Mouse (Mus musculus): ENCODE results near the gene Supt6.

The Supt6 gene

DNA sequence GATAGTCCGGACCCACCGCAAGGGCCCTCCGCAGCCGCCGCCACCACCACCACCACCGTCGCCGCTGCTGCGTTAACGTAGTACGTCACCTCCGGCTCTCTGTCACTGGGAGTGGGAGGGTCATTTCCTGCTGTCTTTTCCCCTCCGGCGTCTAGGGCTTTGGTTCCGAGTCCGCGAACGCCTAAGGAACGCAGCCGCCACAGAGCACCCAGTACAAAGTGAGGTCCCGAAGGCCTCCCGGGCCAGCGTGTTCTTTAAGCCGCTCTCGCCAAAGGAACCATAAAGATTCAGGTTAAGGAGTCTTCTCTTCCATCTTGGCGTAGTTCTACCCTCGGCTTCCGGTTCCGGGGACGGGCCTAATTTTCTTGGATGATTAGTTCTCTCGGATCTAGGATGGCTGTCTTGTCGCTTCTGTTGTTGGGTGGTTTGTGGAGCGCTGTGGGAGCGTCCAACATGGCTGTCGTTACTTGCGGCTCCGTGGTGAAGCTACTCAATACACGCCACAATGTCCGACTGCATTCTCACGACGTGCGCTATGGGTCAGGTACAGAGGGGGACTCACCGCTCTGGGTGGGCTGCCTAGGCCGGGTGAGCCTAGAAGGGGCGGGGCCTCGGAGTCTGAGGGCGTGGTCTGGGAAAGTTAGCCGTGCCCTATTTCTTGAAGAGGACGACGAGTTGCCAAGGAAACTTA lies at the start of gene Supt6, which contains the start of gene Sdf2:
Gene Supt6, minus strand, starts transcription at position 361 of the 691 bp plus-strand sequence.
Gene Sdf2, plus strand, starts transcription at position 120 of the 691 bp plus-strand sequence.
- peak; percentile 92 to 95 for DNase-seq

DNA sequence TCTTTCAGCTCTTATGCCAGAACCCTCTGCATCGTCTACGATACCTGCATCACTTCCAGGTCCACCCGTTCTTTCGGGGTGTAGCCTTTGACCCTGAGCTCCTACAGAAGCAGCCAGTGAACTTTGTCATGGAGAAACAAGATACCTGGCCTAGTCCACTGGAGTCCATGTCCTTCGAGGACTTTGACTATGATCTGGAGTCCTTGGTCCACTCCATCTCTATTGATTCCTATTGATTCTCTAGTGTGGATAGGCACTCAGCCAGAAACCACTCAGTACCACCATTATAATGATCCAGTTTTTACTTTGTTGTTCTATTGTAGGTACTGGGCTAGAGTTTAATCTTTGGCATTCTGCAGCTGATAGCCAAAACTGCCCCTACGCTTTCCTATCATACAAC lies 48.8 kb upstream of the Supt6 start:
- DNase-seq: no peak

DNA sequence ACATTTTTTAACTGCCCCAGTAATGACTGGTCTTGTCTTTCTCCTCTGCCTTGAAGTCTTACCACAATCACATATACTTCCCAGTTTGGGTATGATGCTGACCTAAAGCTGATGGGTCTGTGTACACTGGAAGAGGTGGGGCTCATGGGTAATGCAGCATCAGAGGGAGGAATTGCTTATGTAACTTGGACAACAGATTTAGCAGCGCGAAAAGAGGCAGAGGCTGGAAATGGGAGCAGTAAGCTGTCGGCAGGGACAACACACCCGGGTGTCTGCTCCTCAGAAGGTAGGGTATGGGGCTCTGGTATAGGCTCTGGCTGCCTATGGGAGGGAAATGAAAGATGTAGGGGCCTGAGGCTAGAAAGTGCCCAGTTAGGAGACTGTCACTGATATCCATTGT lies 44.9 kb upstream of the Supt6 start, which contains the start of gene BC030499:
Gene BC030499, plus strand, starts transcription at position 188 of the 400 bp plus-strand sequence.
- DNase-seq: no peak

DNA sequence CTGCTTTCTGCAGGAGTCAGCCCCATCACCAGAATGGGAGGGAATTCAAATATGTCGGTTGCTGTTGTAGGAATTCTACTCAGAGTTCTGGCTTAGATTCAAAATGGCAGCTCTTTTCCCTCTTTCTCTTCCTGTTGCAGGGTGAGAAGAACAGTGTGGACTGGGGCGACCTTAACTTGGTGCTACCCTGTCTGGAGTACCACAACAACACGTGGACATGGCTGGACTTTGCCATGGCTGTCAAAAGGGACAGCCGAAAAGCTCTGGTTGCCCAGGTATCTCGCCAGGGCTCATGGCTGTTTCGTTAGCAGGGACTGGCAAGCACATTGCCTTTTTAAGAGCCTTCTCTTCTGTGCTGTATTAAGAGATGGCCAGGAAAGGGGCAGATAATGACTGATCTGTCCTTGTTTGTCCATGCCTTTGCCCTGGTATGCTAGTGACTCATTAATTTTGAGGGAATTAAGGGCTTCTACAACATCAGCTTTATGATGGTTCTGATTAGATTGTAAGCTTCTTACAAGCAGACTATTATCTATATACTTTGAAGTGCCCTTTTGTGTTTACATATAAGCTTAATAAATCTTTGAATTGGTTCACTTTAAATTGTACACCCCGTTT lies 43.5 kb upstream of the Supt6 start:
- no peak for DNase-seq

DNA sequence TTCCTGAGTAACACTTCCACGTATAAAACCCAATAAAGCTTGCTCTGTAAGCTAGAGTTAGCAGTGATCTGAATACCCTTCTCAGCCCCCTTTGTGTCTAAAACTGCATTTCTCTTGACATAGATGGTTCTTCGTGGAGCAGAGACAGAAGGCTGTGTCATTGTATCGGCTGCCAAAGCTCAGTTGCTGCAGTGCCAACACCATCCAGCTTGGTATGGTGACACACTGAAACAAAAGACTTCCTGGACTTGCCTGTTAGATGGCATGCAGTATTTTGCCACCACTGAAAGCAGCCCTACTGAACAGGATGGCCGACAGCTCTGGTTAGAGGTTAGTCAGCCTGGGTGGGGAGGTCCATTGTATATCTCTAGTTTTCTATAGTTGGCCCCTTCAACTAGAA lies 33.8 kb upstream of the Supt6 start:
- no peak for DNase-seq

DNA sequence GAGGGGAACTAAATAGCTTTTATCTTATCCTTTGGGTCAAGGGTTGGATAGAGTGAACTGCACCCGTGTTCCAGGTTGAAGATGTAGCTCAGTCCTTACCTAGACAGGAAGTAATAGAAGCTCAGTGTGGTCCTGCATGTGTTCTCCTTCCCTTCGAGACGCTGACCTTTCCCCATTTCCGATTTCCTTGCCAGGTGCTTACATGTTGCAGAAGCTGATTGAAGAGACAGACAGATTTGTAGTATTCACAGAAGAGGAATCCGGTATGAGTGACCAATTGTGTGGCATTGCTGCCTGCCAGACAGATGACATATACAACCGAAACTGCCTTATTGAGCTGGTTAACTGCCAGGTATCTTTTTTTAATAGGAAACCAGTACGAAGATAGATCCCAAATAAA lies 33.1 kb upstream of the Supt6 start:
- no peak for DNase-seq

DNA sequence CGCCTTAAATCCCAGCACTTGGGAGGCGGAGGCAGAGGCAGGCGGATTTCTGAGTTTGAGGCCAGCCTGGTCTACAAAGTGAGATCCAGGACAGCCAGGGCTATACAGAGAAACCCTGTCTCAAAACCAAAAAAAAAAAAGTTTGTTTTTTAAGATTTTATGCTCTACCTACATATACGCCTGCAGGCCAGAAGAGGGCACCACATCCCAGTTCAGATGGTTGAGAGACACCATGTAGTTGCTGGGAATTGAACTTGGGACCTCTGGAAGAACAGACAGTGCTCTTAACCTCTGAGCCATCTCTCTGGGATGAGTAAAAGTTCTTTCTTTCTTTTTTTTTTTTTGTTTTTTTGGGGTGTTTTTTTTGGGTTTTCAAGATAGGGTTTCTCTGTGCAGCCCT lies 30.4 kb upstream of the Supt6 start:
- peak in 1 of 2 experiments; percentile 51 for DNase-seq

DNA sequence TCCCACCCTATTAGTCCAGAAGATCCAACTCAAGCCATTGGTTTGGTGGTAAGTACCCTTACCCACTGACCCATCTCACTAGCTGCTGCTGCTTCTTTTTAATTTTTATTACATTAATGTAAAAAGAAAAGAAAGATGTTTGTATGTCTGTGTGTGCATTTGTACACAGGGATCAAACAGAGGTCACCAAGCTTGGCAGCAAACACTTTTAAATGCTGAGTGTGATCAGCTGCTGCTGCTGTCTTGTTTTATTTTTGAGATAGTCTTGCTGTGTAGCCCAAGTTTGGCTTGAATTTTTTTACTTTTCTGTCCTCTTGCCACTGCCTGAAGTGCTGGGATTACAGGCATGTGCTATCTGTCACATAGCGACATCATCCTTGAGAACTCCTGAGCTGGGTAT lies 29.8 kb upstream of the Supt6 start:
- no peak for DNase-seq

DNA sequence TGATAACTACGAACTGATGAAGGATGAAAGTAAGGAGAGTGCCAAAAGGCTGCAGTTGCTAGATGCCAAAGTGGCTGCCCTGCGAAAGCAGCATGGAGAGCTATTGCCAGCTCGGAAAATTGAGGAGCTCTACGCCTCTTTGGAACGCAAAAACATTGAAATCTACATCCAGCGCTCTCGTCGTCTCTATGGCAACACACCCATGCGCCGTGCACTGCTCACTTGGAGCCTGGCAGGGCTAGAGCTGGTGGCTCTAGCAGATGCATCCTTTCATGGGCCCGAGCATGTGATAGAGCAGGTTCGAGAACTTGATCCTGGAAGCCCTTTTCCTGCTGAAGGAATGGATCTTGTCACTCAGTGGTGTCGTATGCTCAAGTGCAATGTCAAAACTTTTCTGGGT lies 26.2 kb upstream of the Supt6 start:
- no peak for DNase-seq

DNA sequence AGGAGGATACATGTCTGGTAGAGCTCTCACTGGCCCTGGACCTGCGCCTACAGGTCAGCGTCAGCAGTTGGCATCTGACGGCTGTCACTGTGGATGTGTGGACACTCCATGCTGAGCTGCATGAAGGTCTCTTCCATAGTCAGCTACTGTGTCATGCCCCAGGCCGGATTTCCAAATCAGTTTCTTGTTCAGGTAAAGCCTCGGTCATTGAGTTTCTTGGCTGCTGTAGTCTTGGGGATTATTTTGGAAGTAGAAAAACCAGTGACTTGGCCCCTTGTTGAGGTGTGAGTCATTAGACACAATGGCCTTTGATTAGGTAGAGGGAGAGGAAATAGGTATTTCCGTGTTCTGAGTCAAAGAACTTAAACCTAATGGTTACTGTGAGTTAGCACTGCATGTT lies 19.8 kb upstream of the Supt6 start:
- no peak for DNase-seq

DNA sequence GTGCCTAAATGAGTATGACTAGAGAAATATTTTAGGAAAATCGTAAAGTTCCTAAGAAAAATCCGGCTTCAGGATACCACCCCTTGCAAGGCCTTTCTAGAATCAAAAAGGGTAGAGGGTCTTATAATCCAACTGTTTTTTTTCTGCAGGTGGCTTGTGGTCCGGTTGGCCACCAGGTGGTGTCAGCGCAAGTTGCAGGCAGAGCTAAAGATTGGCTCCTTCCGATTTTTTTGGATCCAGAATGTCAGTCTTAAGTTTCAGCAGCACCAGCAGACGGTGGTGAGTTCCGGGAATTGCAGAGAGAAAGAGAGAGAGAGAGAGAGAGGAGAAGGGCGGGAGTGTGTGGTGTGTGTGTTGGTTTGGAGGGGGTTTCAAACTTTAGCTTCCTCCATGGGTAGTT lies 16.8 kb upstream of the Supt6 start:
- DNase-seq: peak; percentile 62 to 82

DNA sequence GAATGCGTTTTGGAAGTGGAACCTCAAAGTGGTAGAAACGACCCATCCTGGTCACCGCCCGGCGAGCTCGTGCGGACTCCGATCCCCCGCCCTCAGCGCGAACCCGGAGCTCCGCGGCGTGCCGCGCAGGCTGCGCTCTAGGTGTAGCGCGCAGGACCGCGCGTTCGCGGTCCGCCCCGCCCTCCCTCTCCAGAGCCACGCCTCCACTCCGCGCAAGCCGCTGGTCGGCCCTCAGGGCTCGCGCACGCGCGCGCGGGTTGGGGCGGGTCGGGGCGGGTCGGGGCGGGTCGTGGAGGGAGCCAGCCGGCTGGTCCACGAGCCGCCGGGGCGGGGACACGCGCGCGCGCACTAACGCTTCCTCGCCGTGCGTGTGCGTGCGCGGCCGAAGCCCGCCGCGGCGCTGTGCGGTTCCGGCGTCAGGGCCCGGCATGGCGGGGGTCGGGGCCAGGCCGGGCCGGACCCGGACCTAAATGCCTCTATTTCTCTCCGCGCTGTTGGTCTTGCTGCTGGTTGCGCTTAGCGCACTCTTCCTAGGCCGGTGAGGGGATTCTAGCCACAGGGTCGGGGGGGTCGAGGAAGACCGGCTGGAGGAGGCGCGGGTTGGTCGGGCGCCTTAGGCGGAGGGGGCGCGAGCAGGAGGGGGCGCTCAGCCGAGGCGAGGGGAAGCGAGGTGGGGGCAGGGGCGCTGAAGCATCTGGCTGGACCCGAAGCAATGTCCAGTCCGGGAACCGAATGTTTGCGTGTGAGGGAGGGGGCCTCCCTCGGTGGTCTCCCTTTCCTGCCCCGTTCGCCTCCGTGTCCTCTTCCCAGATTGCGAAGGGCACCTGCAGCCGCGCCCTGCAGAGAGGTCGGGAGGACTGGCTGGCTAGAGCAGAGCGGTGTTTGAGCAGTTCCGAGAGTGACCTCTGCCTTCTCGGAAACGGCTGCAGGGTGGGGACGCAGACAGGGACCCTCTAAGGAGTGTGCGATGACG lies 15.9 kb upstream of the Supt6 start, which contains the start of gene 2610507B11Rik:
Gene 2610507B11Rik, plus strand, starts transcription at position 373 of the 973 bp plus-strand sequence.
- DNase-seq: peak; percentile 92 to 97

DNA sequence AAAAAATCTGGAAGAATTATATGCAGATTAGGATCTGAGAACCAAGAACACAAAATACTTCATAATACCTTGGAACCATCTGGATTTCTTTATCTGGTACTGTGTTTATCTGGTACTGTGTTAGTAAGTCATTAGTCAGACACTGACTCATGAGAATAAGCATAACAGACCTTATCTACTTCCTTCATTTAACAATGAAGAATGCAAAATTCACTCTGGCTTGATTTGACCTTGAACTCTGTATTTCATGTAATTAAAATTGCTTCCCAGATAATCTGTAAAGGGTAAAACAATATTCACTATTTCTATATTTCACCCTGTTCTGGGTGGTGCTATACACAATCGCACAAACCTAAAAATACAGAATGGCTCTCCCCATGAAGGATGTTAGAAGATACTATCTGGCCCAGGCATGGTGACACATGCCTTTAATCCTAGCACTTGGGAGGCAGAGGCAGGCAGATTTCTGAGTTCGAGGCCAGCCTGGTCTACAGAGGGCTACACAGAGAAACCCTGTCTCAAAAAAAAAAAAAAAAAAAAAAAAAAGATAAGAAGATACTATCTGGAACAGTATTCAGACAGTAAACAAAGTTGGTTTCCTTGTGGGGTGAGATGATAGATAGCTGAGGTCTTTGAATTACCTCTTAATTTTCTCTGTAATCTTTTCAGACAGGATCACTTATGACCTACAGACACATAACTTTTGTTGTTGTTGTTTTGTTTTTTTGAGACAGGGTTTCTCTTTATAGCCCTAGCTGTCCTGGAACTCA lies 14.9 kb upstream of the Supt6 start:
- DNase-seq: no peak

DNA sequence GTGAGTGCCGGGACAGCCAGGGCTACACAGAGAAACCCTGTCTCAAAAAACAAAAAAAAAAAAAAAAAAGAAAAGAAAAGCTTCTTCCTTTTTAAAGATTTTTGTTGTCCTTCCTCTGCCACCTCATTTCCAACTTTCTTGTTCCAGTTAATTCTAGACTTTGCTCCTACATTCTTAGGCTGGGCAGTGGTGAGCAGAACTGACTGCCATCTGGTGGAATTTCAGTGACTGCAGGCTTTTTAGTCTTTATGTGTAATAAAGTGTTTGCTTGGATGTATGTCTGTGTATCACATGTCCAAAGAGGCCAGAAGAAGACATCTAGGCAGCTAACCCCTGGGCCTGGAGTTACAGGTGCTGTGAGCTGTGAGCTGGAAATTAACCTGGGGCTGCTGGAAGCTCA lies 10.8 kb upstream of the Supt6 start:
- peak in 1 of 2 experiments; percentile 39 for DNase-seq

DNA sequence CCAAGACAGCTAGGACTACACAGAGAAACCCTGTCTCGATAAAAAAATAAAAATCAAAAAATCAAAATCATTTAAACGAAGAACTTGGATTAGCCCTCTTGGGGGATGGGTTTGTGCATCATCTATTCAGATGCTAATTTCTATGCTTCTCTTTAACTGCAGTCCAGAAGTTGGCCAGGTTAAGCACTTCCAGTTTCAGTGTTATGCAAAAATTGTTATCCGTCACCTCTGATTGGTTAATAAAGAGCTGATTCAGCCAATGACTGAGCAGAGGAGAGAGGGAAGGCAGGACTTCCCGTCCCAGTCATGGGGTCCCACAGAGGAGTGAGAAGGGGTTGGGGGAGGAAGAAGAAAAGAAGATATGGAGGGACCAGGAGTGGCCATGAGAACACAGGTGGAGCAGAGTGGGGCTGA lies 1.9 kb upstream of the Supt6 start:
- DNase-seq: no peak

DNA sequence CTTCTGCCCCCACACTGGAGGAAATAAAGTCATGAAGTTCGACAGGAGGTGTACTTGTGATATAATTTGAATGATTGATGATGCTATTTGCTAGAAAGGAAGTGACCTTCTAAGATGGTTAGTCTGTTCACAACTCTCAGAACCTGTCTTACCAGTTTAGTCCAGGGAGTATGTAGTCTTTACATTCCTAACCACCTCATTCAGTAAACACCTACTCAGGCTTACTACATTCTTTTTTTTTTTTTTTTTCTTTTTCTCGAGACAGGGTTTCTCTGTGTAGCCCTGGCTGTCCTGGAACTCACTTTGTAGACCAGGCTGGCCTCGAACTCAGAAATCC lies 1.2 kb upstream of the Supt6 start:
- DNase-seq: no peak

DNA sequence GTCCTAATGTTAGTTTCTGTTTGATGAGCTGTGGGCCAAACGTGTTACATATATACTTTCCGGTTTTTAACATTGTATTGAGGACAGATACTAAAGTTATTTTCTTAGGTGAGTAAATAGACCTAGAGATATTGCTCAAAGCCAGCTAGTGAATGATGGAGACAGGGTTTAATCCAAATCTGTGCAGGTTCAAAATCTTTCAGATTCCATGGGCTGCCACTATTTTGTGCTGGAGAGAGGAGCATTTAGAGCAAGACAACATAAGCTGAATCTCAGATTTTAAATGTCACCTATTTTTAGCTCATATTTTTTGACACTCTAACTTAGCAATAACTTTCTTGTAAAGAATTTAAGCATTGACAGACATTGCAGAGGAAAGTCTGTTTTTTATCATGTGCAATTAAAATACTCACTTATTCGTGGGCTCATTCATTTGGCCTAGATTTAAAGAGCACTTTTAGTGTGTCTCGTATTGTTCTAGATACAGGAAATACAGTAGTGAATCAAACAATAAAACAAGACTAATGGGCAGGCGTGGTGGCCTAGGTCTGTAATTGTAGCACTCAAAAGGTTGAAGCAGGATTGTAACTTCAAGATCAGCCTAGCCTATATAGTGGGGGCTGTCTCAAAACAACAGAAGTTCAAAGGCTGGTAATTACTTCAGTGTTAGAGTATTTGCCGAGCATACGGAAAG lies 678 bp upstream of the Supt6 start:
- no peak for DNase-seq

DNA sequence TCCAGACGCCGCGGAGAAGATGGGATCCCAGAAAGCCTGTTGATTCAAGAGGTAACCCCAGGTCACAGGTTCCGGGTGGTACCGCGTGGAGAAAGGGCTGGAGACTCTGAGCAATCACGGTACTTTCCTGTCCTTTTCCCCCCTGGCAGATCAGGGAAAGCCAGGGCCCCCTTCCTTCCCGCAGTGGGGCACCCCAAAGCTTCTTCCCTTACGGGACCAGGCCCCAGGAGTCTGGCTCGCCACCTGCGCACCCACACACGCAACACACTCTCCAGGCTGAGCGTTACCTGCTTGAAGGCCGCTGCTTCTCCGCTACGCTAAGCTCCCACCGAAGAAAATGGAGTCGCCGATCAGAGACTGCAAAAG lies 543 bp downstream of the Supt6 start:
- DNase-seq: no peak

DNA sequence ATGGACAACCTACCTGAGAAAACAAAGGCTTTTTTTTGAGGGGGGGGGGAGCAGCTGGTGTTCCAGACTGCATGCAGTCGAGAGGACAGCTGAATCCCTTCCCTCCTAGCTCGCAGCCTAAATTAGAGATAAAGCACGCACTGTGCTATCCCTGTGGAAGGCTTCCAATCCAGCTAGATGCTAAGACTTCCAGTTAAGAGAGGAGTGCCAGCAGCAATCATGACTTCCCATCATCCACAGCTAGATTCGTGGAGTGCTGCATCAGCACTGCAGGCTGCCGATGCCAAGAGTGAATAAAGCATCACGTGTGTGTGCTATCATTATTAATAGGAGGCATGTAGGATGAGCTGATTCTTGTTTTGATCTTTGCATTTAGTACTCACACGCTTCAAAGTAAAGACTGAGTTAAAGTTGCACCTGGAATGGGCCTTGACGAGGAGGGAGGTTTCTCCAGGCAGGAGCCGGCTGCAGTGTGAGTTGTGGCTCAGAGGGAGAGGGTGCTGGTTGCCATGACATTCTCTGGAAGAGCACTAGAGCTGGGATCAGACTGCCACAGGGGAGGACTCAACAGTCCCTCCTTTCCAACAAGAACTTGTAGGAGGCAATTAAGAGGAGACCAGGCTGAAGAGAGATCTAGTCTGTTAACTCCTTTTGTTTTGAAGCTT lies 5.5 kb downstream of the Supt6 start:
- DNase-seq: no peak

DNA sequence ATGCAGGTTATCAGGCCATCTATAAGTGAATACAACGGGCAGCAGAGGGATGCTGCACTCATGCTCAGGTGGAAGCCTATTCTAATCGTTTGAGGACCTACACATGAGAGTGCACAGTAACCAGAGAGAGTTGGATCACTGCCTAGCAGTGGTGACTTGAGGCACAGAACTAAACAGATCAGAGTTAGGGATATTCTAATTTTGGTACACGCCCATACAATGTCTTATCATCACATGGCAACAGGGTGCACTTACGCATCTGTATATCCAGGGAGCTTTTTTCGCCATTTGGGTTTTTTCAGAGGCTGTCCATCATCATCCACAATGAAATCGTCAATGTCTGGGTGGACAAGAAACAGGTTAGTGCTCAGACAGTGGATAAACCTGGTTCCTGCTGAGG lies 14.3 kb downstream of the Supt6 start:
- DNase-seq: no peak

DNA sequence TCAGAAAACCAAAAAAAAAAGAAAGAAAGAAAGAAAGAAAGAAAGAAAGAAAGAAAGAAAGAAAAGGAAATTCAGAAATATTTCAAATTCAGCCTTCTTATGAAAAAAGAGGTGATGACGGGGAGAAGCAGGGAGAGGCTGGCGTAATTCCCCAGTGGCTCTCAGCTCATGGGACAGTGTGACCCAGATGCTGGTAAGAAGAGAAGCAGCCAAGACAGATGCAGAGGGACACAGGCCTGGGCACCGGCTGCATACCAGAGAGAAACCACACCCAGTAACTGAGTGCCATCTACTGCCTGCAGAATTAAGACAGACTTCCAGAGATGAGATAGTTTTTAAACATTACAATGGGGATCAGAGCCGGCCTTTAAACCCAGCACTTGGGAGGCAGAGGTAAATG lies 22.2 kb downstream of the Supt6 start:
- DNase-seq: no peak

Data from kidney, postnatal 36 days (tissue).